Mouse (Mus musculus) liver, embryonic 18 days (tissue): ENCODE measurements around the gene Ces1g. TPM values are rescaled to one million over a fixed set of nuclear protein-coding genes. Genes with fewer than 3 reads are reported as not detected.

Experiments used
- polyA plus RNA-seq: library from polyadenylated mRNA; depleted of rRNA; stranded (reverse); fragments of >200 nt; gene quantifications from 2 replicates; pipeline ENCODE4 v1.2.3, GENCODE M21; 2012; rRNA removed

Gene Ces1g
- 1.9 and 7.0 TPM in 2 replicates for polyA plus RNA-seq

GRCm38 (mm10) chr8:93337207-93337606 is at the start of gene Ces1g:
Ces1g (minus strand) TSS chr8:93337308.

GRCm38 (mm10) chr8:93379625-93380024 is 42.5 kb upstream of the Ces1g start, which contains the start of gene Ces1h:
Ces1h (minus strand) TSS chr8:93379725.

GRCm38 (mm10) chr8:93279556-93279955 is 57.6 kb downstream of the Ces1g start, which contains the start of gene Ces1f:
Ces1f (minus strand) TSS chr8:93279747.

Other genes with a start within 250 kb of the Ces1g start
- gene Ces1c, start 206.0 kb downstream of the Ces1g start, polyA plus RNA-seq, result 108 and 128 TPM in 2 replicates
- 266 and 455 TPM in 2 replicates for gene Ces1d, start 139.5 kb downstream of the Ces1g start, polyA plus RNA-seq
- 5.3 and 12.9 TPM in 2 replicates for gene Ces1e, start 107.7 kb downstream of the Ces1g start, polyA plus RNA-seq
- 0.85 and 4.0 TPM in 2 replicates for gene Ces1f, start 57.6 kb downstream of the Ces1g start, polyA plus RNA-seq
- not detected in 2 replicates for gene Ces1h, start 42.4 kb upstream of the Ces1g start, polyA plus RNA-seq
- gene Ces5a, start 198.5 kb upstream of the Ces1g start, polyA plus RNA-seq, result not detected in 2 replicates